Mouse (Mus musculus): ENCODE results near the gene Bin2.

- no peak for TF ChIP-seq CTCF (IDR thresholded peaks at IDR 0.05; ENCODE audit: borderline replicate concordance, extremely low read depth, insufficient read depth, insufficient read length)
- TF ChIP-seq POLR2A (IDR thresholded peaks at IDR 0.05; ENCODE audit: borderline replicate concordance, extremely low read depth, insufficient read depth, insufficient read length, poor library complexity, severe bottlenecking) = no peak
Measured at GRCm38 (mm10) chr15:100680381-100680780, 11.0 kb upstream of the Bin2 start.

All from brain, embryonic 14.5 days (tissue).